Mouse (Mus musculus) hematopoietic stem cell, adult 5-6 weeks (primary cell): ENCODE measurements at regions not wholly inside any gene's neighbourhood (a gene's known extent, or its start where the extent isn't known, plus 50 kb on each side); places are given as distances from the start of the nearest gene placed in this dataset.

Experiments used
- ATAC-seq, 2 experiments: fragments of 125-278 bp in 1 of 2; replicated peaks in 1 of 2; 2 replicates each; pipeline ENCODE4 v1.8.0; 2016 to 2017; ENCODE audit warnings: inconsistent platforms in 2 of 2, mild to moderate bottlenecking in 2 of 2, moderate number of reproducible peaks in 2 of 2, low read depth in 1 of 2, moderate TSS enrichment in 1 of 2; ENCODE audit not compliant: low FRiP score in 2 of 2, poor library complexity in 2 of 2, severe bottlenecking in 2 of 2, insufficient read depth in 1 of 2, low TSS enrichment in 1 of 2

DNA sequence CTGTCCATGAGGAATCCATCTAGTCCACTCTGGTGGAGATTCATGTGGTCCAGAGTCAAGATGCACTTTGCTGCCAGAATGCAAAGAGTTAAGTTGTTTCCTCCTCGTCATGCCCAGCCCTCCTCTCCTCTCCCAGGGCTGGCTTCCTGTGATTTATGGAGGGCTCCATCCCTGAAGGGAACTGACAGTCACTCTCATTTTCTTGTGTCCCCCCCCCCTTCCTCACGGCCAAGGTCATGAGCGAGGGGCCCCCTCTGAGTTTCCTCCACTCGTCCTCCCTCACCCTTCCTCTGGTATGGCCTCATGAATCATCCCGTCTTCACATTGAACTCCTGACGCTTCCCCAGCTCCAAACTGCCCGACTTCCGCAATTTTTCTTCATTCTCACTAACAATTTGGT, 461.9 kb downstream of the Tshz3 start:
- no peak for ATAC-seq

DNA sequence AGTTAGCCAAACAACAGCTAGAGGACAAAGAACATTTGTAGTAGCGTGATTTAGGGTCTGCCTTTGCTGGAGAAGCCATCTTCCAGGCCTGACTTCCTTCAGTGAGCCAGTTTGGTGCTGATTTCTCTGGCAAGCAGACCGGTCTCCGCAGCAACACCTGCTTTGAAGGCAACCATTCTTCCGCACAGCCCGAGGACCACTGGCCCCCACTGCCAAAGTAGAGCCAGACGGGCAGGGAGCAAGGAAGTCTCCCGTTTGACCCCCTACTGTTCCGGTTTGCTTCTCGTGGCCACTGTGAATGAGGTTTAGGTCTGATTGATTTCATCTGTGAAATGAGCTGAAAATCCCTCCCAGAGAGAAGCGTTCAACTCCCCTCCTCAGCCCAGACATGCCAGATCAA, 471.0 kb downstream of the Tshz3 start:
- ATAC-seq = no peak

DNA sequence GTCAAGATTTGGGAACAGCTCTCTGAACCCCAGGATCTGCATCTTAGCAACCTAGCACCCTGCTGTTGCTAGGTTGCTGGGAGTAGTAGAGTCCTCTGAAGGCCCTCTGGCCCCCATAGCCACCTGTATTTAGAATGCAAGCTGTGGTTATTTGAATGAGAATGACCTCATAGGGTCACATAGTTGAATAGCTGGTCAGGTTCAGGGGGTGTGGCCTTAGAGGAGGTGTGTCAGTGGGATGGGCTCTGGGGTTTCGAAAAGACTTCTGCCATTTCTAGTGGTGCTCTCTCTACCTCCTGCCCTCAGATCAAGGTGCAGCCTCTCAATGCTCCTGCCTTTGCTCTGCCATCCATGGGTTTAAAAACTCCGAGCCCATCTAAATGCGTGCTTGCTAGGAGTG, 477.8 kb downstream of the Tshz3 start:
- no peak for ATAC-seq

DNA sequence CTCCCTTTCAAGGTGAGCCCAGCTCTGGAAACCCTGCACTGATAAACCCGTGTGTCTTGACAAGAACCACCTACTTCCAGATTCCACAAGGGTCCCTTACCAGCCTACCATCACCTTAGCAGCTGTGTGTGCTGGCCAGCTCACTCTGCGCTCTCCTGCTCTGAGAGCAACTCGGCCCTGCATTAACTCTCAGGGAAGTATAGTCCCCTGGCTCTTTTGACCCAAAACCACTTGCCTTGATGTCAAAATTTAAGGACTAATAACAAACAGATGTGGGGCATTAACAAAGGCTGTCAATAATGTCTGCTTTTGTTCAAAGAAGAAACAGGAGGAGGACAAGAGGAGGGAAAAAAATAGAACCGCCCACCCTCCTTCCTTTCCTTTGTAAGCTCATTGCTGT, 480.3 kb downstream of the Tshz3 start:
- no peak for ATAC-seq

DNA sequence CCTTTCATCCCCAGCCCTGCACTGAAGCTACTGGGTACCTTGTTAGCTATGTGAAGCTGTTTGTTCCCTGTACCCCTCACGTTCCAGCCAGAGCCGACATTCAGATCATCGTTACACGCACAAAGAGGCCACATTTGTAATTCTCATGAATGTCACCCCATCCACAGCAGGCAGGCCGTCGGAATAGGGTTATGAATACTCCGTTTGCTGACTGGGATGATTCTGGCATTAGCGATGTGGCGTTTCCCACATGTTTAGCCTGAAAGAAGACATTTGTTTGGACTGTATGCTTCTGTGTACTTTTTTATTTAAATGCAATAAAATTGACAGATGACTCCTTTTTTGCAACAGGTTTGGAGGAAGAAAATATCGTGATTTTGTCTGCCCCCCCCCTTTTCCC, 482.0 kb downstream of the Tshz3 start:
- no peak for ATAC-seq

DNA sequence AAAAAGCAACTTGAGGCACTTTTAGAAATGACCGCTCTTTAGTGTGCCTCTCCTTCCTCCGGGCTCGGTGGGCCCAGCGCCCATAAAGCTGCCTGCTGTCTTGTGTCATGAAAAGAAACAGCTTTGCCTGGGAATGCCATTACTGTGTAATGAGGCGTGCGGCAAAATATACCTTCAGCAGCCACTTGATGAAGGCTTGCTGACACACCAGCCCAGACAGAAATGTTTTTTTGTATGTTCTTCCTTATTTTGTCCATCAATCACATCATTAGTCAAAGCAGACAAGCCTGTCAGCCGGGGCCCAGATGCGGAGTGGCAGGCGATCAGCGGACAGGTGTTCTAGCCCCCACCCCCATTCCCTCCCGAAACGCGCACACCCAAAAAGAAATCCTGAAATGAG, 482.5 kb downstream of the Tshz3 start:
- no peak for ATAC-seq

DNA sequence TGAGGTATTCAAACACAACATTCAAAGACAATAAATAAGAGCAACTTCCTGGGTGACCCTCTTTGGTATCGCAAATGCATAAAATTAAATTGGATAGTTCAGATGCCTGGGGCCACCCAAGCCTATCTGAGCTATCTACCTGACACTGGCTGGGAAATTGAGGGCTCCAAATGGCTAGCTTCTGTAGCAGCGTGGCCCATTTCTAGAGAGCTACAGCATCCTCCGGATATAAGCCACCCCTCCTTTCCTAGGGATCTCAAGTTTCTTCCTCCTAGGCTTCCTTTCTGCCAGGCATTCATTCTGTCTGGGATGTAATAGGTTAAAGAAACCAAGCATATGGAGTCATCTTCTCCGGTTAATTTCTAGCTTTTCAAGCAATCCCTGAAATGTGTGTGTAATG, 483.2 kb downstream of the Tshz3 start:
- ATAC-seq = no peak

DNA sequence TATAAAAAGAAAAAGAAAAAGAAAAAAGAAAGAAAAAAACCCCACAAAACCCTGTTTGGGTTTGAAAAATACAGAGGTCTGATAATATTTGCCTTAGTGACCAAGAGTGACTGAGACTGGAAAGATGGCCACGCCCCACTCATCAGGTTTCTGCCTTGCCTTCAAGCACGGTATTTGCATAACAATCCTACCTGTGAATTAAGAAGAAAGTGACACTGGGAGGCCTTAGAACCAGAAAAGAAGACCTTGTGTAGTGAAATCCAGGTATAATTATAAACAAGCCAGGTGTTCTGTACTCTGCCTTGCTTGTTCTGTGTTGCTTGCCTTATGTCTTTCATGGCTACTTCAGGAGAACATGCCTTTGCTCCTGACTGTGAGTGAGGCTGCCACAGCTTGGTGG, 494.6 kb downstream of the Tshz3 start:
- ATAC-seq = no peak

DNA sequence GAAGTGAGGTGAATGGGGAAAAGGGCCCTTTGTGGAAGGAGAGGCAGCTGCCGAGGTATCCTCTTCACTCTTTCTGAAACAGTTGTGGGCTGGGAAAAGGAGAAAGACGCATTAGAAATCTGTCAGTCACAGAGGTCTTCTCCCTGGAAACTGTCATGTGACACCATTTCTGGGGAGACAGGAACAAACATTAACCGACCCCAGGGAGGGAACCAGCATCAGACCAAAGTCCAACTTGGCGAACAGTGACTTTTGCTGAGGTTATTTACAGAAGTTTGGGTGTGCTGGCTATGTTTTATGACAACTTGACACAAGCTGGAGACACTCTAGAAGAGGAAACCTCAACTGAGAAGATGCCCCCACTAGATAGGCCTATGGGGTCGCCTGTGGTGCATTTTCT, 506.9 kb downstream of the Tshz3 start:
- no peak for ATAC-seq

DNA sequence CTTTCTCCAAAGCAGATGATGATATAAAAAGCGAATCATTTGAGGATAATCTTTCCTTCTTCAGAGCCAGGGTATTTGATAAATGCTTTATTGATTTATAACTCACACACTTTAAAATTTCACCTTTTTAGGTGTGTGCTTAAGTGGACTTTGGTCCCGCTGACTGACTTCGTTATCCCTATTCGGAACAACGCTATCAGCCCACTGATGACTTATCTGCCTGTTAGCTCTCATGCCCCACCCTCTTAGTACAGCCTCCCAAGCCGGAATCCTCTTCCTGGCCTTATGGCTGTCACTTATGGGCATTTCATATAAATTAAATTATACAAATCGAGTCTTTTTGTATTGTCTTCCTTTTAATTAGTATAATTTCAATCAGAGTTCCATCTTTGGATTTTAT, 510.4 kb downstream of the Tshz3 start:
- ATAC-seq = no peak

DNA sequence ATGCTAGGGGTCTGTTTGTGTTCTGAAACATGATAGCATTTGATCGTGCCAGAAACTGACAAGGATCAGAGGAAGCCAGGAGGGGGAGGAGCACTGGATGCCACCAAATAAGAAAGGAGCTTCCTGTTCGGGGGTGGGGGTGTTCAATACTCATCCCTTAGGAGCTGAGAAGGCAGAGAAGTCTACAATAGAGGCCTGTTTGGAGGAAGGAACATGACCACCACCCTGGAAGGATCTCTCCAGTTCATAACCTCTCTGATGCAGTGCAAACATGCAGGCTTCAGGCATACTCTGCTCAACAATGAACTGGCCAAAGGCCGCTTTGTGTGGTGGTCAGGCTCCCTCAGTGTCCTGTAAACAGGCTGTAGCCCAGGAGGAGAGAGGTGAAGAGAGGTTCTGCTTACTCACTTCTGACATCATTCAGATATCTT, 515.8 kb downstream of the Tshz3 start:
- ATAC-seq = no peak

DNA sequence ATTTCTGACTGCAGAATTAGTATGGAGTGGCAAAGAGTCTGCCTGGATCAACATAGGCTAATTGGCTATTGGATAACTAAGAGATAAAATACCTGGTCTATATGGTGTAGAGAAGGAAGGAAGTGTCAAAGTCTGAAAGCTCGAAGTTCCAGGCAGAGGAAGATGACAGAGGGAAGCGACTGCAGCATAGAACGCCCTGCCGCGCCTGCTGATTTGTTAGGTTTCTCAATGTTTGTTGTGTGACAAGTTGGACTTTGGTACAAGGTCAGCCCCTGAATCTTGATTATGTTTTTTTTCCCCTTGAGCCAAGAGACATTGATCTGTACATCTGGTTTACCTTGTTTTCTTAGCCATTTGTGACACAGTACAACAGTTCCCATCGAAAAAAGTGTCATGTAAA, 517.6 kb downstream of the Tshz3 start:
- no peak for ATAC-seq

DNA sequence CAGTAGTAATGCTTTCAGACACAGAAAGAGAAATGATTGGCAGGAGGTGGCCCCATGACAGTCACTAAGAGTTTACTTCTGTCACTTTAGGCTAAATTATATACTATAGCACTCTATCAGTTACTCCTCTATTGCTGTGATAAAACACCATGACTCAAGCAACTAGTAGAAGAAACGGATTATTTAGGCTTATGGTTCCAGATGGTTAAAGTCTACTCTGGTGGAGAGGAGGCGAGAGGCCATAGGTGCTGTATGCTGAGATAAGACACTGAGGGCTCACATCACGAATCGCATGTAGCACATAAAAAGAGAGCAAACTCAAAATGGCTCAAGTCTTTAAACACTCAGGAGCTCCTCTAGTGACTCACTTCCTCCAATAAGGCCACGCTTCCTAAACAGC, 522.6 kb downstream of the Tshz3 start:
- no peak for ATAC-seq

DNA sequence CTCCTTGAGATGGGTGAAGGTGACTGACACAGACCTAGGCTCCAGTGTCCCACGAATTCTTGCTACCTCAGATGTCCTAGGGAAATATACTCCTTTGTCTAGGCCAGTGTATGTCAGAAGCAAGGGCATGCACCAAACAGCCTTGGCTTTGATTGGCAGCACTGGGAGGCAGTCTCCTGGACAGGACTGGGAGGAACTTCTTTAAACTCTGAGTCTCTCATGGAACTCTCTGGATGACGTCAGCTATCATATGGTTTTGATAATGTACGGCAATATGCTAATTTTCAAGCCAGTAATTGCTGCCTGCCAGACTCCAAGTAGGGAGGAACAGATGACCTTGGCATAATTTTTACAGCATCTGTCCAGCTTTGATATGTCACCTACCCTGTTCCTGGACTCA, 528.5 kb downstream of the Tshz3 start:
- ATAC-seq = no peak

DNA sequence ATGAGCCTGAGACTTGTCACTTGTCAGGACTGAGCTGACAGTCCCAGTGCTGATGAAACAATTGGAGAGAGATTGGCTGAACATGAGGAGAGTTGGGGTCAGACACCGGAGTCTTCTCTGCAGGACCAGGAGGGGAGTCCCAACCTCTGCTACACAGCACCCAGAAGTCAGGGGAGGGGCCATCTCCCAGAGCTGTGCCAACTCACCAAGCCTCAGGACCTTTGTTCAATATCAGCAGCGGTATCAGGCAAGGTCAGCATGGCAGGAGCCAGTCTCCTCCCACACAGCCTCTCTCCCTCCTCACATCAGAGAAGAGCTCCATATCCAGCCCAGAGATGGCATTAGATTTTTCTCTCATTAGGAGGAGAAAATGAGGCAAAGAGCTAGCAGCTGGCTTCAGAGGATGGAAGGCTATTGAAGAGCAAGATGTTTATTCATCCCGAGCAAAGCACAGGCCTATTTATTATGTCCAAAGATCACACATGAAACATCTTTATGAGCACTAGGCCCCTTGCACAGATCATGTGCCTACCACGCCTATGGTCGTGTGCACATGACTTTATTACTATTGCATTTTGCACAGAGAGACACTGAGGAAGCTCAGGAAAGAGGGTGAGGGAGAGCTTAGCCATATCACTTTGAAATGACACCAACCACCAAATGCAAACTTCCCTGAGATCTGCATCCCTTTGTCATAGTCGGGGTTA, 532.9 kb downstream of the Tshz3 start:
- no peak for ATAC-seq

DNA sequence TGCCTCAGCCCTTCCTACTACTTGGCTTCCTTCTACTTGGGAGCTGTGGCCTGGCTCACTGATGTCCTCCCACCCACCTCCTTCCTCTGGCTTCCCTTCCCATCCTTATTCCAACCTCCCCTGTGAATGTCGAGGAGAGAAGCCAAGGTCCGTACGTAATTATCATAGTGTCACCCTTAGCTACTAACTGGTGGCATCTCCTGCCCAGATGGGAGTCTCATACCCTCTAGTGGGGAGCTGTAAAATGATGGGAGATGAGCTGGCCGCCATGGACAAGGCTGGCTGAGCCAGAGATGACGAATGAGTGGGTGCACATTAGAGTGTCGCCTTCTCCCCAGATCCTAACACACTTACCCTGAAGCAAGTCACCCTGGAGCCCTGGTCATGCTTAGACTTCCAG, 532.6 kb downstream of the Zfp536 start:
- ATAC-seq = no peak

DNA sequence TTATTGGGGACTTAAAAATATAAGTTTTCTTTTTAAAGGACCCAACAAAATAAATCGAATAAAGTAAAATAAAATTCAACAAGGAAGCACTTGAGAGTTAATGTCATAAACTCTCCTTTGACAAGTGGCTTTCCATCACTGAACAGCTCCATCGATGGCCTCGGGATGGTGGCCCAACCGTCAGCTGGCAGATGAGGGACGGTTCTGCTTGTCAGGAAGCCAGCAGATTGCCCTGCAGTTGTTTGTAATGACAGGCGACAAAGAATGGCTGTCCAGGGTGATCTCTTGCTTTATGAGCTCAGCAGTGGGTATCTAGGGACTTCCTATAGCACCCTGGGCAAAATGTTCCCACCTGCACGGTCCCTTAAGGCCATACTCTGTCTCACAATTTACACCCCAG, 531.7 kb downstream of the Zfp536 start:
- no peak for ATAC-seq

DNA sequence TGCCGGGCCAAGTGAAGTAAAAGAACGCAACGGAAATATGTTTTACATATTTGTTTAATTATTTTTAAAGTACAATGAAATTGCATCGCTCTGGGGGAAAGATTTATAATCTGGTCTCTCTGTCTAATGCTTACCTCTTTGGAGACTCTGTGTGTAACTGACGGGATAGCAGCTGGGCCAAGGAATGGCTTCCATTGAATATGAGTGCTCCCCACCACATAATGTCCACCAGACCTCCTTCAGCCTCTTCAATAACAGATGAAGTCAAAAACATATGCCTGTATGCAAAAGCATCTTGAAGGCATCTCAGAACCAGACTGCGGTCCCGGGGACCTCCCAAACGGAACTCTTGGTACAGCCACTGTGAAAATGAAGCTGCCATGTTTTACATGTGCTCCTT, 531.0 kb downstream of the Zfp536 start:
- no peak for ATAC-seq

DNA sequence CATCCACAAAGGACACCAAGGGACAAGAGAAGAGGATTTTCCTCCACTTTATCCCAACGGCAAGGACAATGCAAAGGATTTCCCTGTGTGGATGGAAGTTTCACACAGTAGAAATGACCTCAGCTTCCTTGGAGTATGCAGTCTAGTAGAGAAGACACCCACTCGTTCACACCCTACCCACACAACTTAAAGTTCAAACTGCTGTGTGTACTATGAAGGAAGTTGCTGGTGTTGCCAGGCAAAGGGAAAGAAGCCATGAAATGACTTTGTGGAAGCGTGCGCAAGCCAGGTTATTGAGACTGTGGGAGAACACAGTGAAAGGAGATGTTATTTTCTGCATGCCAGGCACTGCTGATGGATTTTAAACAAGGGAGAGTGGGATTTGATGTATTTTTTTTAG, 527.3 kb downstream of the Zfp536 start:
- ATAC-seq = no peak

DNA sequence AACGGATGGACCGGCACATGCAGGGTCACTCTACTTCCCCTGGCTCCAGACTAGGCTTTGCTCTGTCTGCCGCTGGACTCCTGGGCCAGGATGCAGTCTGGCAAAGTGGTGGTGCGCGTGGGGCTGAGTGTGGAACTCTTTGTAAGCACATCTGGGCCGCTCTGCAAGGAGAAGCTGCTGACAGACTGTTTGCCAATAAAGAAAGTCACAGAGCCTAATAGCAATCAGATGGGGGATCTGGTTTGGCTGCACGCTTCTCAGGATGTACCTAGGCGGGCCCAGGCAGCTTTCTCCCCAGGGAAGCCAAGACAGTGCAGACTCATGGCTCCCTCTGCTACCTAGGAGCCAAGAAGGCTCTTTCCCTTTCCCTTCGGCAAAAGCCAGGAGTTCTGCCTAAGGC, 519.0 kb downstream of the Zfp536 start:
- ATAC-seq = no peak
